In genomic region chr6:140701259-140701658, GRCm38 (mm10) we compare ENCODE assay signal across 27 mouse cellular contexts. TPM values are rescaled to one million over a fixed set of nuclear protein-coding genes. Genes with fewer than 3 reads are reported as not detected.
DNase-seq lines count a peak whose midpoint lies in the region; ATAC-seq and TF ChIP-seq lines count a peak whose summit lies in the region.
"Had no signal": no experiment of that assay in that cellular context is flagged by ENCODE, and none has a peak within 500 bp of the region (broad histone marks: within the 10 kb centered on the region; RNA-seq: fewer than 3 reads in every experiment).

No protein-coding gene starts in this region.

- H3K79me2 ChIP-seq in C2C12 (ENCODE audit: control insufficient read depth, insufficient read depth) = no peaks in the 10 kb centered on the region

- no peak for TF ChIP-seq POLR2A in limb, embryonic 14.5 days (IDR thresholded peaks at IDR 0.05; ENCODE audit: borderline replicate concordance, extremely low read depth, insufficient read depth, insufficient read length)

- peaks cover 11% of the 10 kb centered on the region; the same call in 1 of the 2 replicates for H3K4me1 ChIP-seq in embryonic facial prominence, embryonic 14.5 days (ENCODE audit: control insufficient read depth, insufficient read depth, low read length)
- peaks cover 27% of the 10 kb centered on the region for H3K4me1 ChIP-seq in limb, embryonic 14.5 days (ENCODE audit: control insufficient read depth, insufficient read depth, low read length)
- H3K4me1 ChIP-seq: forebrain, embryonic 12.5 days; heart, embryonic 12.5 days; heart, embryonic 15.5 days had no signal

- H3K36me3 ChIP-seq in C2C12 (ENCODE audit: control insufficient read depth, insufficient read depth) = no peaks in the 10 kb centered on the region
- no peaks in the 10 kb centered on the region for H3K36me3 ChIP-seq in embryonic facial prominence, embryonic 14.5 days (ENCODE audit: control insufficient read depth, insufficient read depth, low read length)
- no peaks in the 10 kb centered on the region for H3K36me3 ChIP-seq in limb, embryonic 14.5 days (ENCODE audit: control insufficient read depth, insufficient read depth, low read length)
- H3K36me3 ChIP-seq: forebrain, embryonic 12.5 days; forebrain, embryonic 15.5 days; heart, embryonic 12.5 days; heart, embryonic 15.5 days had no signal

- ATAC-seq in embryonic facial prominence, embryonic 14.5 days (ENCODE audit: low read depth) = peak; percentile 73
- ATAC-seq in limb, embryonic 14.5 days (ENCODE audit: low FRiP score, low read depth) = no peak
- ATAC-seq: forebrain, embryonic 15.5 days; hindbrain, postnatal 0 days; inflammation-experienced regulatory T-cells, adult 6 months; Patski had no signal

- H3K27ac ChIP-seq in embryonic facial prominence, embryonic 14.5 days (replicated peaks; ENCODE audit: low read depth, low read length) = no peak overlapping the region
- no peak overlapping the region for H3K27ac ChIP-seq in limb, embryonic 14.5 days (replicated peaks; ENCODE audit: low read depth, low read length)
- H3K27ac ChIP-seq: forebrain, embryonic 12.5 days; forebrain, embryonic 15.5 days; heart, embryonic 15.5 days; hindbrain, embryonic 14.5 days; hindbrain, postnatal 0 days had no signal

- no peaks in the 10 kb centered on the region for H3K79me3 ChIP-seq in C2C12 (ENCODE audit: low read depth)

- H3K9me3 ChIP-seq in embryonic facial prominence, embryonic 14.5 days (ENCODE audit: control insufficient read depth, low read length) = peaks cover 4% of the 10 kb centered on the region; the same call in 1 of the 2 replicates
- H3K9me3 ChIP-seq in limb, embryonic 14.5 days (ENCODE audit: control insufficient read depth, low read length) = 0 out of 2 replicates have a peak, but pooled peaks cover 3% of the 10 kb centered on the region
- H3K9me3 ChIP-seq: forebrain, embryonic 15.5 days had no signal

- DNase-seq in embryonic facial prominence, embryonic 14.5 days (ENCODE audit: low spot score) = peak; percentile 60
- DNase-seq in limb, embryonic 14.5 days (ENCODE audit: low spot score) = peak; percentile 29
- DNase-seq in spleen, postnatal 10 days (ENCODE audit: low spot score in 2 of 2) = no peak
- DNase-seq in c-Kit-positive CD71-positive TER-119-positive erythroid progenitor cells, embryonic 14.5 days (ENCODE audit: low spot score) = no peak
- DNase-seq in spleen, postnatal 36 days (ENCODE audit: low spot score in 2 of 2) = no peak
- DNase-seq: adrenal gland, postnatal 10 days; adrenal gland, postnatal 36 days; cerebellum, adult 11 months; cerebellum, adult 2 months; cerebellum, adult 9-11 months; cerebellum, postnatal 25 days; gastrocnemius, postnatal 25 days; heart, adult 18-20 months; heart, postnatal 10 days; heart, postnatal 36 days had no signal

- no peak overlapping the region for H3K4me3 ChIP-seq in C2C12 (ENCODE audit: insufficient read depth, poor library complexity, severe bottlenecking)
- H3K4me3 ChIP-seq in embryonic facial prominence, embryonic 14.5 days (ENCODE audit: low read depth, low read length) = no peak overlapping the region
- H3K4me3 ChIP-seq in limb, embryonic 14.5 days (replicated peaks; ENCODE audit: low read length) = no peak overlapping the region
- H3K4me3 ChIP-seq: erythroblast, embryonic 14.5 days; forebrain, embryonic 12.5 days; forebrain, embryonic 15.5 days; heart, embryonic 12.5 days; heart, embryonic 15.5 days had no signal

- no peak overlapping the region for H3ac ChIP-seq in C2C12 (ENCODE audit: control insufficient read depth, insufficient read length, low read depth)

- no peak overlapping the region for H3K4me2 ChIP-seq in embryonic facial prominence, embryonic 14.5 days (ENCODE audit: low read depth, low read length)
- no peak overlapping the region for H3K4me2 ChIP-seq in limb, embryonic 14.5 days (replicated peaks; ENCODE audit: low read depth, low read length, severe bottlenecking)
- H3K4me2 ChIP-seq: forebrain, embryonic 12.5 days; forebrain, embryonic 15.5 days; heart, embryonic 12.5 days; heart, embryonic 15.5 days; hindbrain, embryonic 14.5 days had no signal

- H3K9ac ChIP-seq in embryonic facial prominence, embryonic 14.5 days (ENCODE audit: low read depth, low read length) = no peak overlapping the region
- H3K9ac ChIP-seq in limb, embryonic 14.5 days (ENCODE audit: low read depth, low read length, severe bottlenecking) = no peak overlapping the region
- H3K9ac ChIP-seq: forebrain, embryonic 12.5 days; forebrain, embryonic 15.5 days; heart, embryonic 12.5 days; heart, embryonic 15.5 days; hindbrain, embryonic 14.5 days had no signal

- no peaks in the 10 kb centered on the region for H3K27me3 ChIP-seq in C2C12 (ENCODE audit: control insufficient read depth, insufficient read depth, insufficient read length)
- H3K27me3 ChIP-seq in embryonic facial prominence, embryonic 14.5 days (replicated peaks; ENCODE audit: control insufficient read depth, insufficient read depth, low read length) = no peaks in the 10 kb centered on the region
- H3K27me3 ChIP-seq in limb, embryonic 14.5 days (ENCODE audit: control insufficient read depth, insufficient read depth, low read length) = no peaks in the 10 kb centered on the region
- H3K27me3 ChIP-seq: forebrain, embryonic 12.5 days; forebrain, embryonic 15.5 days; heart, embryonic 15.5 days; Patski had no signal

- no peak for TF ChIP-seq CTCF in C2C12 (IDR thresholded peaks at IDR 0.05; ENCODE audit: control insufficient read depth, insufficient read depth, insufficient read length)

- 40% methylated on average over 6 of the region's 6 CpGs for WGBS in embryonic facial prominence, embryonic 14.5 days
- WGBS in limb, embryonic 14.5 days = 43% methylated on average over 6 of the region's 6 CpGs

TF ChIP-seq in C2C12, 6 proteins besides CTCF, POLR2A, EP300 and RAD21:
- TF ChIP-seq MYOD1 (IDR thresholded peaks at IDR 0.05; ENCODE audit: control insufficient read depth, insufficient read length, low read depth) = peak; percentile 44
- TF ChIP-seq MYOG (IDR thresholded peaks at IDR 0.05; ENCODE audit: control insufficient read depth, extremely low read depth, insufficient read length) = no peak
- no peak for TF ChIP-seq USF1 (IDR thresholded peaks at IDR 0.05; ENCODE audit: low read depth)

RNA-seq across cellular contexts. Expression of gene Gm11077, which starts 27.8 kb away (rescaled TPM):
- not detected for polyA plus RNA-seq in C2C12 (2012; fragmentation: generic; extraction: Trizol)
- not detected in 2 replicates for polyA plus RNA-seq in embryonic facial prominence, embryonic 14.5 days (2014; fragmentation: Nextera tagmentation; extraction: Ambion mirVana)
- not detected in 2 replicates for polyA plus RNA-seq in limb, embryonic 14.5 days (2012; rRNA removed)
- polyA plus RNA-seq in limb, embryonic 14.5 days (2014; fragmentation: Nextera tagmentation; extraction: Ambion mirVana) = not detected in 2 replicates
- polyA plus RNA-seq: cerebellum, adult 2 months; erythroblast, embryonic 14.5 days; forebrain, embryonic 12.5 days; forebrain, embryonic 15.5 days; gonadal fat pad, adult 2 months; heart, embryonic 12.5 days; heart, embryonic 15.5 days; hindbrain, embryonic 11.5 days; hindbrain, embryonic 14.5 days; hindbrain, postnatal 0 days; inflammation-experienced regulatory T-cells, adult 6 months; Patski had no signal

Comparison
In these comparisons a context has a peak if more than half of its experiments do, and no peak if none do; other contexts are left out.
1. DNase-seq: peak in embryonic facial prominence, embryonic 14.5 days (single experiment) and limb, embryonic 14.5 days (single experiment); none in spleen, postnatal 10 days (0 of 2), c-Kit-positive CD71-positive TER-119-positive erythroid progenitor cells, embryonic 14.5 days (single experiment) and spleen, postnatal 36 days (0 of 2).